Mouse (Mus musculus) kidney, postnatal 4 days (tissue): ENCODE measurements at regions not wholly inside any gene's neighbourhood (a gene's known extent, or its start where the extent isn't known, plus 50 kb on each side); places are given as distances from the start of the nearest gene placed in this dataset.
"Not testable (repeated sequence)": the region's sequence is repeated elsewhere in the genome, so short reads cannot be mapped to it uniquely, and the experiment has no call there.

ENCODE experiments used
- DNase-seq, 2 experiments: peaks; one replicate each; pipeline ENCODE4 v3.0.0; 2021; ENCODE audit warnings: mixed read lengths in 2 of 2

DNA sequence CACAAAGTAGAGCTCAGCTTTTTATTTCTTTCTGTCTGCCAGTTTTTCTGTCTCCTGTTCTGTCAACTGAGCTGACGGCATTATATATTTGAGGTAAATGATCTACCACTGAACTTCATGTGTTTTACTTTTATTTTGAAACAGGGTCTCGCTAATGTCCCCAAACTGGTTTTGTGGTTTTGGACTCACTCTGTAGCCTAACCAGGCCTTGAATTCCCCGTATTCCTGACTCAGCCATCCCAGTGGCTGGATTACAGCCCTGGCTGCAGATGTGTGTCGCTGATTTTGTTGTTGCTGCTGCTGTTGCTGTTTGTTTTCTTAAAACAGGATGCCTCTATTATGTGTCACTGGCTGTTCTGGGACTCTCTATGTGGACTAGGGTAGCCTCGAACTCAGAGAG lies 317.3 kb upstream of the Irx1 start:
- no peak for DNase-seq

DNA sequence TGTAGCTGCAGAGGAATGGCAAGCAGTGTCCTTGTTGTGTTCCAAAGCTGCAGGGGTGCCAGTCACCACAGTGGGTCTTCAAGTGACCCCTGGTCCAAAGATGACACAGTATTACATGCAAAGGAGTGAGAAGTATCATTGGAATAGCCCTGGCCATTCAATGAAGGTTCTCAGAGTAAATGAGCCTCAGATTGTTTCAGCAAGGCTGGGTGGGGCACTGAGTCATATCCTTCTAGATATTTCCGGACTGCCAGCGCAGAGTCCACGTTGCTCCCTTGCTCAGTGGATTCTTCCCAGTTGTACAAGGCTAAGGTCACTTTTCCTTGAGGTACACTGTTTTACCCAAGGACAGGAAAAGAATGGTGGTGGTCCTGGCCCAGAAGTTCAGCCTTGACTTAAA lies 319.2 kb upstream of the Irx1 start:
- DNase-seq = no peak

- DNase-seq = no peak
Measured at GRCm38 (mm10) chr13:72283701-72284100, 320.2 kb upstream of the Irx1 start.

DNA sequence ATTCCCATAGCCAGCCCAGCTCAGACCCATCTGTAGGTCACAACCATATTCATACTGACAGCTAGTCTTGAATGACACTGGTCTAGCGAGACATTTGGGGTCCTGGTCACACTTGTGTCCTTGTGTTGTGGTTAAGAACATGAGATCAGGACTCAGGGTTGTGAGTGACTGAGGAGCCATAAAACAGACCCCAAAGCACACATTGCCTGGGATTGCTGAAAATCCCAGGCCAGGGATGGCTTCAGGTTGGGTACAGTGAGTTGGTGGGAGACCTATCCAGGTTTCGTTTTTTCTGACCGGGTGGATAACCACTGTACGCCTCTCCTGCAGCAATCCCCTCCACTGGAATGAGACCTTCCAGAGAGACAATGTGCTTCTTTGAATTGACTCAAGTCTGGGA lies 322.8 kb upstream of the Irx1 start:
- DNase-seq = no peak

DNA sequence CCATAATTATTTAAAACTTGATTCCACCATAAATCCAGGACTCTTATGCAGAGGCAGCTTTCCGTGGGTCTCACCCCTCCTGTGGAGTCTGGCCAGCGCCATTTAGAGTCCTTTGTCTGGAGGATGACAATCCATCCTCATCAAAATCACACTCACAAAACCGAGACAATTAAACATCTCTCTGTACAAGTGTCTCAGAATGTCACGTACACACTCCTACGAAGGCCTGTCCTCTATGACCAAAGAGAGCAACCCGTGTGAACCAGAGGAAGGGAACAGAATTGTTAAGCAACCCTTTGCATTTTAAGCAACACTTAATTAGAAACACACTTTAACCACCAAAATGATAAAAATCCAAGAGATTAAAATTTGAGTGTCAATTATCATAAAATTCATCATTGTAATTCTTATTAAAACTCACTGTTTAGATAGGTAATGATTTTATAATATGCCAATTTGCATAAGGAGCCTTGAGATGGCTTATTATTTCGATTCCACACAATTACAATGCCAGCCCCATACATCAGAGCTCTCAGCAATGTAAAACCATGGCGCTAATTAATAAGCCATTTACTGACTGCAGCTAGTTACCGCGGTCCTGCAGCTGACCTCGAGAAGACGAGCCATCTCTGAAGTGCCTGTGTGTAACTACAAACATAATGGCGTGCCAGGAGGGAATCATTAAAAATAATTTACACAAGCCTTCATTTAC lies 325.0 kb upstream of the Irx1 start:
- no peak for DNase-seq

GRCm38 (mm10) chr13:72289093-72289501 lies 325.6 kb upstream of the Irx1 start:
- peak; percentile 8 to 19 for DNase-seq

DNA sequence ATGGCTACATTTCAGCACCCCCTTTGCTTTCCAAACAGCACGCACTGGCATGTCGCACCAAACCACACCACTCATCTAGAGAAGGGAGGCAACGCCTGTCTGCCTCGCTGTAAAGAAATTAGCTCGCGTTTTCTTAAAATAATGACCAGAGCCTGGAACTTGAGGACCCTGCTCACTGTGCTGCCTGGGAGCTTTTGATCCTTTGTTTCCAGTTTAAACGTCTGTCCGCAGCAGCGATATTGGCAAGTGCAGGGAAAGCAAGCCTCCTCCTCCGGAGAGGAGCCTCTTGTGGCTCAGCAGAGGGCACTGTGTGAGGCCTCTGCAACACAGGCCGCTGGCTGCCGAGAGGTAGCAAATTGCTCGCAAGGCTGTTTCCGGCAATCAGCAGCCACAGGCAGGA lies 328.8 kb upstream of the Irx1 start:
- peak; percentile 53 to 68 for DNase-seq

GRCm38 (mm10) chr13:72293059-72293694 lies 329.7 kb upstream of the Irx1 start:
- peak in 1 of 2 experiments; percentile 16 for DNase-seq

DNA sequence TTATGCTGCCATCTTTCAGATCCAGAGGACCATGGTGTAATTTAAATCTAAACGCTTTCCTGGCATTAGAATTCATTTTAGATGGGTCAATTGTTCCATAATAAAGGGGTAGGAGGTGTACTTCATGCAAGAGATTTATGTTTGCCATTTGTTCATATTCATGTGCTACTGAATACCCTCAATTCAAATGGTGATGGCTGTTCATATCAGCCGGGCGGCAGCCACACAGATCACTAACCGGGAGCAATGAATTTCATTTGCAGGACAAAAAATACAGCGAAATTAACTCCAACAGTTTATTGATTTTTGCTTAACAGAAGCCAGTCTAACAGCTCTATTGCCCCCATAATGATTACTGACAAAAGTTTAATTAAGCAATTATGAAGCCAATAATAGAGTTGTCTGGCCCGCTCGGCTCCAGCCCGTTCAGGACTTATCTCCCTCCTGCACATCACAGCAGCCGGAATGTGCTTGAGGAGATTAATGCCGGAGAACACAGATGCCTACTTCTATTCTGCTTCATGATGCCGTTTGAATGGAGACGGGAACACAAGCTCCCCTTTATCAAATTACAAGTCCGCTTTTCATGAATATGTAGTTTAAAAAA lies 330.3 kb upstream of the Irx2 start:
- DNase-seq = no peak

DNA sequence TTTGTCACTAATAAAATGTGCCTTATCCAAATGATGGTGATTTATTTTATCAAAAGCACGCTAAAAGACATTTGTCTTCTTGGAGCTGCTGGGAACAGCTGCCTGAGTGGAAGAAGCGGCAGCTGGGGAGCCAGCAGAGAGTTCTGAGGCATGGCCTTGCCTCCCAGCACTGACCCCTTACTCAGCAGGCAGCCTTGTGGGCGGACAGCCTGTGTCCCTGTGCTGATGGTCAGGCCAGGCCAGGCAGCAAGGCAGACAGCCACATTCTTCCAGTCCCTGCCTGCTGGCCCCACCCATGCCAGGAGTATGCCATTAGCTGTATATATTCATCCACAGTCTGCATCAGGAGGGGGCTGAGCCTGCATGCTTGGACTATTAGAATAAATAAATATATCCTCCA lies 329.0 kb upstream of the Irx2 start:
- peak in 1 of 2 experiments; percentile 17 for DNase-seq

GRCm38 (mm10) chr13:72301114-72301513 lies 327.5 kb upstream of the Irx2 start:
- peak; percentile 14 to 43 for DNase-seq

DNA sequence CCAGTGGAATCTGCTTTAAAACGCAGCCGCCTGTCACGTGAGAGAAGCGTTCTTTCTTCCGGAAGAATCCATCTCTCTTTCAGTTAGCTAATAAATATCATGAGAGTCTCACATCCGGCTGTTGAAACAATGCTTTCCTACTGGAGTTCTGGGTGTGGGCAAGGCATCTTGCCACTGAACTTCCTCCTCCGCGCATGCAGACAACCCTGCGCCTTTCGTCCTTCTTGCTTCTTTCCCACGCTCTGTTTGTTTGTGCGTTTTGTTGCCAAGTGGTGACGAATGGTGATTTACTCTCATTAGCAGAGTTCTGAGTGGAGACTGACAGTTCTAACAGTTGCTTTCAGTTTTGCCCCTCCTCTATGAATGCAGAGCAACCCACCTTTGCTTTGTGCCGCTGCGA lies 326.8 kb upstream of the Irx2 start:
- DNase-seq = peak in 1 of 2 experiments; percentile 12

- no peak for DNase-seq
Measured at GRCm38 (mm10) chr13:72302436-72303125, 326.0 kb upstream of the Irx2 start.

GRCm38 (mm10) chr13:72303126-72303760 lies 325.4 kb upstream of the Irx2 start:
- DNase-seq = no peak

DNA sequence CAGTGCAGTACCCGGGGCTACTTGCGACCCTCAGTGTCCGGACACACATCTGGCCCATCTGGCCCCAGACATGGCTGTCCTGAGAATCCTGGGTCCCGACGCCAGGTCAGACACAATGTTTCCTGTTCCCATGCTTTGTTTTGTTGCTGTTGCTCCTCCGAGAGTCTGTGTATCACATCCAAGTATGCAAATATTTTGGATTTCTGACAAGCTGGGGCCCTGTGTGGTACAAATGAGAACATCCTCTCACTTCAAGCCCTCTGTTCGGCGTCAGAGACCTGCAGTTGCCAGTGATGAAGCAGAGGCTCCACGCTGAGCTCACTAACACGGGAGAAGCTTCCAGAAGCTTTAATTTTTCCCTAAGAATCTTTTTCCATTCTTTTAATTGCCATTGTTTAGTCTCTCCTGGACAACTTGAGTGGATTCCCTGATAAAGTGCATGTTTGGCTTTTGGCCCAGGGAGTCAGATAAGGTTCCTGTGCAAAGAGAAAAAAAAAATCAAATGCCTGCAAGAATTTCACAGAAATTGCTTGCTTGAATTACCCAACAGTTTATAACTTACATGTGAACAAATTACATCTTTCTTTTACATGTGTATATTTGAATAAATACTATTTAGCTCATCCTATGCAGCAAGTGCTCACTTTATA lies 304.5 kb upstream of the Irx2 start:
- DNase-seq = no peak

DNA sequence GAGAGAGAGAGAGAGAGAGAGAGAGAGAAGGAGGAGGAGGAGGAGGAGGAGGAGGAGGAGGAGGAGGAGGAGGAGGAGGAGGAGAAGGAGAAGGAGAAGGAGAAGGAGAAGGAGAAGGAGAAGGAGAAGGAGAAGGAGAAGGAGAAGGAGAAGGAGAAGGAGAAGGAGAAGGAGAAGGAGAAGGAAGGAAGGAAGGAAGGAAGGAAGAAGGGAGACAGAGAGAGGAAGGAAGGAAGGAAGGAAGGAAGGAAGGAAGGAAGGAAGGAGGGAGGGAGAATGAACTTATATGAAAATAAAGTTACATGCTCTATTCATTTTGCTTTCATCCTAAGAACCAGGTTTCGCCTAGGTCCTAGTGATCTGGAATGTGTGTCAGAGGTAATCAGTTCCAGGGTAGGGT lies 302.4 kb upstream of the Irx2 start:
- DNase-seq = not testable (repeated sequence)

GRCm38 (mm10) chr13:72345647-72346133 lies 282.9 kb upstream of the Irx2 start:
- DNase-seq = no peak

DNA sequence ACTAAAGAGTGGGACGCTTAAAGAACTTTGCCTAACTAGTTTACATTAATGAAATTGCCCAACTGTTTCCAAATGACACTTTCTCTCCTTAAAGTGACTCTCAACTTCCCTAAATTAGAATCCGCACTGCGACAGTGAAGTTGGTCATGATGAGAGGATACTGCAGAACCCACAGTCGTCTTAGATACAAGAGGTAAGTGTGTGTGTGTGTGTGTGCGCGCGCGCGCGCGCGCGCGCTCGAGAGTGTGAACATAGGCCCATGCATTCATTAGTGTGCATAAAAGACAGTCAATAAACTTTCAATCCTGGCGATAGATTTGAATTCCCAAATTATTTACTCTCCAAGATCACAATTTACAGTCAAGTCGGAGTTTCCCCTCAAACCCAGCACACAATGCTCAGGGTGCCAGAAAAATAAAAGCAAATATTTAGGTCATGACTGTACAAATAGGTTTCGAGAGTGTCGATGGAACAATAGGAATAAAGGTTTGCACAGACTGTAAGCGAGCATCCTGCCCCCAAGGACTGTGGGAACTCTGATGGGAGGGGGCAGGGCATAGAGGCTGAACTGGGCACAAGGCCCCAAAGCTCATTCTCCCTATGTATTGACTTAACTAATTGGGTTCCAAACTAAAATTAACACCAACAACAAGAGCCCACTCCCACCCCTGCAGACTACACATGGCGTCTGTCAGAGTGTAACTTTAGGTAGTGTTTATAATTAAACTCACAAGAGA lies 282.2 kb upstream of the Irx2 start:
- DNase-seq = no peak

DNA sequence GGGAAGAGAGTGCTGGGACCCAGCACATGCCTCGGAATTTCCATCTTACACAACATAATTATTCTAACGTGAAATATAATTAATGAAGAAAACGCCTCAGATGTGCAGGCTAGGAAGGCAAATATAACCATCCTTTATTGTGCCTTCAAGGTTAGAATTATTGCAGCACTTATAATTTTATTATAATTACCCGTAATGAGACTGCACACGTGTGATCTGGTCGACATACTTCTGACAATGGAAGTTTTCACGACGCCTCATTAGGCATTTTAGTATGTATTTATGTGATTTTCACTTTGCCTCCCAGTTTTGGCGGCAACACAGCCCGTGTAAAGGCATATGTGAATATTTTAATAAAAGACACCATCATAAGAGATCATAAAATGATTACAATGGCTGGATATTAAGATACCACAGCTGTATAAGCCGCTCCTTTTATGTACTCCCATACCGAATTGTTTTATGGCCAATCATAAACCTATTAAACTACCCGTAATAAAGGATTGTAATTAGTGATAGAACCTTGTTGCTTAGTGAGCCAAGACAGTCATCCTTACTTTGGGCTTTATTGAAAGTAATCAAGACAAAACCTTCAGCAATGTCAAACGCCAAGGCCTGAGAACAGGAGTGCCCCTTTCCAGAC lies 281.6 kb upstream of the Irx2 start:
- no peak for DNase-seq

GRCm38 (mm10) chr13:72352641-72353181 lies 275.9 kb upstream of the Irx2 start:
- DNase-seq = peak; percentile 41 to 54

- no peak for DNase-seq
Measured at GRCm38 (mm10) chr13:72355297-72355696, 273.3 kb upstream of the Irx2 start.
